Mouse (Mus musculus): Measurements from ENCODE around the gene Slc35g2. TPM values are rescaled to one million over a fixed set of nuclear protein-coding genes. Genes with fewer than 3 reads are reported as not detected.
A peak's percentile ranks its signal among the peaks of the same experiment; 100 is the strongest.

Slc35g2 gene
- polyA plus RNA-seq (2014; fragmentation: Nextera tagmentation; extraction: Ambion mirVana), result 18.3 and 26.6 TPM in 2 replicates

GRCm38 (mm10) chr9:100570626-100571233 is at the start of gene Slc35g2:
Gene Slc35g2 (minus strand): TSS chr9:100571090.
- Histone ChIP-seq H3K27me3 (ENCODE audit: control insufficient read depth, insufficient read depth, low read length) (no peaks in the 10 kb centered on the region), H3K9me3 (ENCODE audit: control insufficient read depth, low read length) (no peaks in the 10 kb centered on the region), H3K4me1 (ENCODE audit: control insufficient read depth, insufficient read depth, low read length) (no peaks in the 10 kb centered on the region; the same call in 1 of the 2 replicates), H3K9ac (replicated peaks; ENCODE audit: low read depth, low read length) (peak within 1 kb of the TSS; percentile 70), H3K36me3 (ENCODE audit: control insufficient read depth, insufficient read depth, low read length) (no peaks in the 10 kb centered on the region), H3K4me3 (ENCODE audit: low read depth, low read length) (peak within 1 kb of the TSS; percentile 69), H3K27ac (ENCODE audit: low read depth, low read length) (peak within 1 kb of the TSS; percentile 28; the same call in 1 of the 2 replicates), H3K4me2 (ENCODE audit: low read depth, low read length) (peak within 1 kb of the TSS; percentile 61)
- WGBS, result under 1% methylated on average over 55 of the region's 55 CpGs
- peak; percentile 94 for ATAC-seq (ENCODE audit: low read depth)

GRCm38 (mm10) chr9:100616947-100617346 is 46.1 kb upstream of the Slc35g2 start:
- WGBS, result 43% methylated on average over 11 of the region's 11 CpGs
- H3K9me3 ChIP-seq (ENCODE audit: control insufficient read depth, low read length), result no peaks in the 10 kb centered on the region
- no peak overlapping the region for H3K4me2 ChIP-seq (ENCODE audit: low read depth, low read length)
- H3K4me3 ChIP-seq (ENCODE audit: low read depth, low read length), result no peak overlapping the region
- H3K36me3 ChIP-seq (ENCODE audit: control insufficient read depth, insufficient read depth, low read length), result no peaks in the 10 kb centered on the region
- no peak for ATAC-seq (ENCODE audit: low read depth)
- no peaks in the 10 kb centered on the region for H3K4me1 ChIP-seq (ENCODE audit: control insufficient read depth, insufficient read depth, low read length)
- no peak overlapping the region for H3K9ac ChIP-seq (replicated peaks; ENCODE audit: low read depth, low read length)
- no peak overlapping the region for H3K27ac ChIP-seq (ENCODE audit: low read depth, low read length)
- H3K27me3 ChIP-seq (ENCODE audit: control insufficient read depth, insufficient read depth, low read length), result no peaks in the 10 kb centered on the region

- Histone ChIP-seq H3K9ac (replicated peaks; ENCODE audit: low read depth, low read length) (no peak overlapping the region), H3K4me2 (ENCODE audit: low read depth, low read length) (no peak overlapping the region), H3K4me3 (ENCODE audit: low read depth, low read length) (no peak overlapping the region), H3K36me3 (ENCODE audit: control insufficient read depth, insufficient read depth, low read length) (no peaks in the 10 kb centered on the region), H3K4me1 (ENCODE audit: control insufficient read depth, insufficient read depth, low read length) (no peaks in the 10 kb centered on the region), H3K27ac (ENCODE audit: low read depth, low read length) (no peak overlapping the region), H3K9me3 (ENCODE audit: control insufficient read depth, low read length) (no peaks in the 10 kb centered on the region), H3K27me3 (ENCODE audit: control insufficient read depth, insufficient read depth, low read length) (no peaks in the 10 kb centered on the region)
- 62% methylated on average over 3 of the region's 3 CpGs for WGBS
- no peak for ATAC-seq (ENCODE audit: low read depth)
Observed at GRCm38 (mm10) chr9:100613501-100614071, 42.7 kb upstream of the Slc35g2 start.

- no peak overlapping the region for H3K4me2 ChIP-seq (ENCODE audit: low read depth, low read length)
- H3K9me3 ChIP-seq (ENCODE audit: control insufficient read depth, low read length), result no peaks in the 10 kb centered on the region
- H3K36me3 ChIP-seq (ENCODE audit: control insufficient read depth, insufficient read depth, low read length), result no peaks in the 10 kb centered on the region
- no peaks in the 10 kb centered on the region for H3K27me3 ChIP-seq (ENCODE audit: control insufficient read depth, insufficient read depth, low read length)
- H3K27ac ChIP-seq (ENCODE audit: low read depth, low read length), result 0 out of 2 replicates have a peak overlapping the region, but pooled peaks have one; percentile 4
- no peak for ATAC-seq (ENCODE audit: low read depth)
- no peak overlapping the region for H3K4me3 ChIP-seq (ENCODE audit: low read depth, low read length)
- 51% methylated on average over 7 of the region's 7 CpGs for WGBS
- H3K9ac ChIP-seq (replicated peaks; ENCODE audit: low read depth, low read length), result no peak overlapping the region
- H3K4me1 ChIP-seq (ENCODE audit: control insufficient read depth, insufficient read depth, low read length), result no peaks in the 10 kb centered on the region
Observed at GRCm38 (mm10) chr9:100605985-100606554, 35.2 kb upstream of the Slc35g2 start.

GRCm38 (mm10) chr9:100605522-100605921 is 34.6 kb upstream of the Slc35g2 start:
- no peaks in the 10 kb centered on the region for H3K27me3 ChIP-seq (ENCODE audit: control insufficient read depth, insufficient read depth, low read length)
- WGBS, result 88% methylated on average over 1 of the region's 1 CpGs
- no peak for ATAC-seq (ENCODE audit: low read depth)

GRCm38 (mm10) chr9:100603156-100603555 is 32.3 kb upstream of the Slc35g2 start:
- Histone ChIP-seq H3K4me2 (ENCODE audit: low read depth, low read length) (no peak overlapping the region), H3K9me3 (ENCODE audit: control insufficient read depth, low read length) (no peaks in the 10 kb centered on the region), H3K36me3 (ENCODE audit: control insufficient read depth, insufficient read depth, low read length) (no peaks in the 10 kb centered on the region), H3K27me3 (ENCODE audit: control insufficient read depth, insufficient read depth, low read length) (no peaks in the 10 kb centered on the region), H3K4me3 (ENCODE audit: low read depth, low read length) (no peak overlapping the region), H3K4me1 (ENCODE audit: control insufficient read depth, insufficient read depth, low read length) (no peaks in the 10 kb centered on the region), H3K27ac (ENCODE audit: low read depth, low read length) (no peak overlapping the region), H3K9ac (replicated peaks; ENCODE audit: low read depth, low read length) (no peak overlapping the region)
- WGBS, result 74% methylated on average over 5 of the region's 5 CpGs
- ATAC-seq (ENCODE audit: low read depth), result no peak

More at GRCm38 (mm10) chr9:100605522-100605921, 34.6 kb upstream of the Slc35g2 start:
- no peaks in the 10 kb centered on the region for H3K4me1 ChIP-seq (ENCODE audit: control insufficient read depth, insufficient read depth, low read length)
- H3K9me3 ChIP-seq (ENCODE audit: control insufficient read depth, low read length), result no peaks in the 10 kb centered on the region
- no peak overlapping the region for H3K4me2 ChIP-seq (ENCODE audit: low read depth, low read length)
- H3K9ac ChIP-seq (replicated peaks; ENCODE audit: low read depth, low read length), result no peak overlapping the region
- no peaks in the 10 kb centered on the region for H3K36me3 ChIP-seq (ENCODE audit: control insufficient read depth, insufficient read depth, low read length)
- no peak overlapping the region for H3K4me3 ChIP-seq (ENCODE audit: low read depth, low read length)
- no peak overlapping the region for H3K27ac ChIP-seq (ENCODE audit: low read depth, low read length)

- H3K4me3 ChIP-seq (ENCODE audit: low read depth, low read length), result no peak overlapping the region
- no peak overlapping the region for H3K9ac ChIP-seq (replicated peaks; ENCODE audit: low read depth, low read length)
- H3K4me2 ChIP-seq (ENCODE audit: low read depth, low read length), result no peak overlapping the region
- H3K36me3 ChIP-seq (ENCODE audit: control insufficient read depth, insufficient read depth, low read length), result no peaks in the 10 kb centered on the region
- H3K27ac ChIP-seq (ENCODE audit: low read depth, low read length), result no peak overlapping the region
- H3K27me3 ChIP-seq (ENCODE audit: control insufficient read depth, insufficient read depth, low read length), result no peaks in the 10 kb centered on the region
- no peak for ATAC-seq (ENCODE audit: low read depth)
- WGBS, result 95% methylated on average over 1 of the region's 1 CpGs
- no peaks in the 10 kb centered on the region for H3K4me1 ChIP-seq (ENCODE audit: control insufficient read depth, insufficient read depth, low read length)
- H3K9me3 ChIP-seq (ENCODE audit: control insufficient read depth, low read length), result no peaks in the 10 kb centered on the region
Observed at GRCm38 (mm10) chr9:100602130-100602529, 31.2 kb upstream of the Slc35g2 start.

GRCm38 (mm10) chr9:100599761-100600328 is 29.0 kb upstream of the Slc35g2 start:
- ATAC-seq (ENCODE audit: low read depth), result no peak
- no peaks in the 10 kb centered on the region for H3K9me3 ChIP-seq (ENCODE audit: control insufficient read depth, low read length)
- no peaks in the 10 kb centered on the region for H3K36me3 ChIP-seq (ENCODE audit: control insufficient read depth, insufficient read depth, low read length)
- H3K27ac ChIP-seq (ENCODE audit: low read depth, low read length), result no peak overlapping the region
- no peak overlapping the region for H3K4me2 ChIP-seq (ENCODE audit: low read depth, low read length)
- WGBS, result 47% methylated on average over 3 of the region's 3 CpGs
- no peak overlapping the region for H3K9ac ChIP-seq (replicated peaks; ENCODE audit: low read depth, low read length)
- H3K27me3 ChIP-seq (ENCODE audit: control insufficient read depth, insufficient read depth, low read length), result no peaks in the 10 kb centered on the region
- H3K4me3 ChIP-seq (ENCODE audit: low read depth, low read length), result no peak overlapping the region
- no peaks in the 10 kb centered on the region for H3K4me1 ChIP-seq (ENCODE audit: control insufficient read depth, insufficient read depth, low read length)

- no peak for ATAC-seq (ENCODE audit: low read depth)
- Histone ChIP-seq H3K9ac (replicated peaks; ENCODE audit: low read depth, low read length) (no peak within 1 kb of the TSS), H3K27me3 (ENCODE audit: control insufficient read depth, insufficient read depth, low read length) (no peaks in the 10 kb centered on the region), H3K4me1 (ENCODE audit: control insufficient read depth, insufficient read depth, low read length) (no peaks in the 10 kb centered on the region), H3K4me3 (ENCODE audit: low read depth, low read length) (no peak within 1 kb of the TSS), H3K36me3 (ENCODE audit: control insufficient read depth, insufficient read depth, low read length) (no peaks in the 10 kb centered on the region), H3K4me2 (ENCODE audit: low read depth, low read length) (no peak within 1 kb of the TSS), H3K9me3 (ENCODE audit: control insufficient read depth, low read length) (no peaks in the 10 kb centered on the region), H3K27ac (ENCODE audit: low read depth, low read length) (no peak within 1 kb of the TSS)
- 95% methylated on average over 8 of the region's 8 CpGs for WGBS
Observed at GRCm38 (mm10) chr9:100597546-100597945, 26.7 kb upstream of the Slc35g2 start, which contains the start of gene Stag1. Gene Stag1 (plus strand): TSS chr9:100597798.
